In genomic region chr3:30887449-30887848, GRCm38 (mm10) we compare ENCODE assay signal across 20 mouse cellular contexts. TPM values are rescaled to one million over a fixed set of nuclear protein-coding genes. Genes with fewer than 3 reads are reported as not detected.
DNase-seq lines count a peak whose midpoint lies in the region; ATAC-seq and TF ChIP-seq lines count a peak whose summit lies in the region.
"Had no signal": no experiment of that assay in that cellular context is flagged by ENCODE, and none has a peak within 500 bp of the region (broad histone marks: within the 10 kb centered on the region; RNA-seq: fewer than 3 reads in every experiment).

No protein-coding gene starts in this region.

- no peak overlapping the region for H3K4me2 ChIP-seq in intestine, postnatal 0 days (replicated peaks; ENCODE audit: low read depth)
- H3K4me2 ChIP-seq in intestine, embryonic 16.5 days (ENCODE audit: low read depth, low read length), result no peak overlapping the region
- no peak overlapping the region for H3K4me2 ChIP-seq in stomach, postnatal 0 days (replicated peaks; ENCODE audit: low read depth)
- H3K4me2 ChIP-seq: embryonic facial prominence, embryonic 15.5 days; forebrain, embryonic 15.5 days; hindbrain, embryonic 13.5 days had no signal

- ATAC-seq in intestine, postnatal 0 days, result no peak
- ATAC-seq in intestine, embryonic 16.5 days, result no peak
- no peak for ATAC-seq in megakaryocyte, adult 5-6 weeks (ENCODE audit: poor library complexity, severe bottlenecking)
- no peak for ATAC-seq in stomach, postnatal 0 days (ENCODE audit: low FRiP score, low TSS enrichment)
- ATAC-seq: forebrain, embryonic 15.5 days; hindbrain, postnatal 0 days; Patski had no signal

- H3K79me2 ChIP-seq in MEL (ENCODE audit: control insufficient read depth, insufficient read depth, low read length, poor library complexity), result no peaks in the 10 kb centered on the region

- DNase-seq in MEL (ENCODE audit: low read depth, low spot score), result no peak
- DNase-seq in stomach, postnatal 0 days (ENCODE audit: low spot score), result no peak
- DNase-seq in urinary bladder, postnatal 10 days (ENCODE audit: low spot score), result no peak
- DNase-seq: adrenal gland, adult 2 months; adrenal gland, postnatal 25 days; cerebellum, adult 2 months; embryo, embryonic 11 days; gastrocnemius, postnatal 14 days; heart, postnatal 10 days had no signal

- no peaks in the 10 kb centered on the region for H3K9me3 ChIP-seq in intestine, postnatal 0 days (ENCODE audit: control insufficient read depth)
- H3K9me3 ChIP-seq in intestine, embryonic 16.5 days (ENCODE audit: control insufficient read depth, low read length), result no peaks in the 10 kb centered on the region
- no peaks in the 10 kb centered on the region for H3K9me3 ChIP-seq in megakaryocyte, embryonic 14.5 days
- H3K9me3 ChIP-seq in MEL (replicated peaks; ENCODE audit: insufficient read depth, low read length), result no peaks in the 10 kb centered on the region
- H3K9me3 ChIP-seq in stomach, postnatal 0 days (ENCODE audit: control insufficient read depth, low read length), result no peaks in the 10 kb centered on the region
- H3K9me3 ChIP-seq: embryonic facial prominence, embryonic 15.5 days; forebrain, embryonic 15.5 days; hindbrain, embryonic 13.5 days had no signal

- TF ChIP-seq CTCF in intestine, postnatal 0 days (IDR thresholded peaks at IDR 0.05; ENCODE audit: low read depth), result peak; percentile 33; the same call in 1 of the 2 replicates
- peak in 1 of 3 experiments; percentile 6; a peak in 1 of 6 replicates for TF ChIP-seq CTCF in MEL (IDR thresholded peaks at IDR 0.05 in 2 of 3, conservative IDR thresholded peaks at IDR 0.05 in 1 of 3; ENCODE audit: control insufficient read depth in 1 of 3, insufficient read depth in 1 of 3, low read depth in 2 of 3, low read length in 3 of 3, poor library complexity in 1 of 3, severe bottlenecking in 1 of 3)
- peak; percentile 31; the same call in 1 of the 2 replicates for TF ChIP-seq CTCF in stomach, postnatal 0 days (IDR thresholded peaks at IDR 0.05; ENCODE audit: low read depth)

- H3K27me3 ChIP-seq in intestine, postnatal 0 days (replicated peaks; ENCODE audit: control insufficient read depth, insufficient read depth, low read length), result no peaks in the 10 kb centered on the region
- no peaks in the 10 kb centered on the region for H3K27me3 ChIP-seq in intestine, embryonic 16.5 days (replicated peaks; ENCODE audit: control insufficient read depth, insufficient read depth, low read length)
- H3K27me3 ChIP-seq in megakaryocyte, embryonic 14.5 days (replicated peaks), result peaks cover 5% of the 10 kb centered on the region
- no peaks in the 10 kb centered on the region for H3K27me3 ChIP-seq in MEL (ENCODE audit: control insufficient read depth in 1 of 2, insufficient read depth in 2 of 2, low read length in 2 of 2)
- H3K27me3 ChIP-seq in stomach, postnatal 0 days (ENCODE audit: control insufficient read depth, insufficient read depth, low read length), result no peaks in the 10 kb centered on the region
- H3K27me3 ChIP-seq: embryonic facial prominence, embryonic 15.5 days; forebrain, embryonic 15.5 days; hindbrain, embryonic 13.5 days; Patski had no signal

- TF ChIP-seq POLR2A in MEL (IDR thresholded peaks at IDR 0.05; ENCODE audit: control insufficient read depth in 1 of 2, insufficient read depth in 1 of 2, low read depth in 1 of 2, low read length in 2 of 2, poor library complexity in 1 of 2), result no peak

- no peak overlapping the region for H3K9ac ChIP-seq in intestine, postnatal 0 days (ENCODE audit: low read depth, low read length)
- H3K9ac ChIP-seq in intestine, embryonic 16.5 days (ENCODE audit: low read depth, low read length), result no peak overlapping the region
- no peak overlapping the region for H3K9ac ChIP-seq in MEL (ENCODE audit: control insufficient read depth, low read depth, low read length, poor library complexity, severe bottlenecking)
- no peak overlapping the region for H3K9ac ChIP-seq in stomach, postnatal 0 days (ENCODE audit: low read length)
- H3K9ac ChIP-seq: embryonic facial prominence, embryonic 15.5 days; forebrain, embryonic 15.5 days; hindbrain, embryonic 13.5 days had no signal

- WGBS in intestine, postnatal 0 days, result 91% methylated on average over 3 of the region's 3 CpGs
- 86% methylated on average over 3 of the region's 3 CpGs for WGBS in intestine, embryonic 16.5 days
- WGBS in stomach, postnatal 0 days, result 85% methylated on average over 3 of the region's 3 CpGs

- no peak overlapping the region for H3K27ac ChIP-seq in intestine, postnatal 0 days (ENCODE audit: low read depth, low read length)
- H3K27ac ChIP-seq in intestine, embryonic 16.5 days (ENCODE audit: low read length), result no peak overlapping the region
- no peak overlapping the region for H3K27ac ChIP-seq in MEL (ENCODE audit: control insufficient read depth, low read depth, low read length)
- H3K27ac ChIP-seq in stomach, postnatal 0 days (replicated peaks), result no peak overlapping the region
- H3K27ac ChIP-seq: embryonic facial prominence, embryonic 15.5 days; forebrain, embryonic 10.5 days; forebrain, embryonic 15.5 days; hindbrain, embryonic 13.5 days; hindbrain, postnatal 0 days had no signal

- peak; percentile 20 for TF ChIP-seq RAD21 in MEL (IDR thresholded peaks at IDR 0.05; ENCODE audit: low read depth, low read length)

- no peak for TF ChIP-seq EP300 in MEL (IDR thresholded peaks at IDR 0.05; ENCODE audit: low read depth in 1 of 2, low read length in 2 of 2)
- TF ChIP-seq EP300 in stomach, postnatal 0 days (optimal IDR thresholded peaks at IDR 0.05), result no peak

- no peaks in the 10 kb centered on the region for H3K4me1 ChIP-seq in intestine, postnatal 0 days (replicated peaks; ENCODE audit: control insufficient read depth, insufficient read depth, low read length)
- no peaks in the 10 kb centered on the region for H3K4me1 ChIP-seq in intestine, embryonic 16.5 days (ENCODE audit: control insufficient read depth, insufficient read depth, low read length)
- H3K4me1 ChIP-seq in megakaryocyte, embryonic 14.5 days, result no peaks in the 10 kb centered on the region
- H3K4me1 ChIP-seq in MEL (ENCODE audit: control insufficient read depth in 1 of 2, insufficient read depth in 2 of 2, low read length in 2 of 2), result 0 out of 4 replicates have a peak, but pooled peaks cover 0 to 3% of the 10 kb centered on the region in 2 experiments
- H3K4me1 ChIP-seq in stomach, postnatal 0 days (replicated peaks; ENCODE audit: control insufficient read depth, insufficient read depth), result no peaks in the 10 kb centered on the region
- H3K4me1 ChIP-seq: embryonic facial prominence, embryonic 15.5 days; forebrain, embryonic 15.5 days; hindbrain, embryonic 13.5 days had no signal

- H3K4me3 ChIP-seq in intestine, postnatal 0 days (ENCODE audit: low read depth, low read length), result no peak overlapping the region
- no peak overlapping the region for H3K4me3 ChIP-seq in intestine, embryonic 16.5 days (ENCODE audit: low read length)
- peak overlapping the region; percentile 23 for H3K4me3 ChIP-seq in megakaryocyte, embryonic 14.5 days (replicated peaks)
- no peak overlapping the region for H3K4me3 ChIP-seq in MEL (ENCODE audit: control insufficient read depth in 1 of 2, insufficient read depth in 1 of 2, low read depth in 2 of 2, low read length in 2 of 2)
- no peak overlapping the region for H3K4me3 ChIP-seq in stomach, postnatal 0 days (ENCODE audit: low read depth, low read length)
- H3K4me3 ChIP-seq: embryonic facial prominence, embryonic 15.5 days; erythroblast, embryonic 14.5 days; forebrain, embryonic 10.5 days; forebrain, embryonic 15.5 days; hindbrain, embryonic 13.5 days had no signal

- H3K36me3 ChIP-seq in intestine, postnatal 0 days (ENCODE audit: control insufficient read depth, insufficient read depth), result no peaks in the 10 kb centered on the region
- H3K36me3 ChIP-seq in intestine, embryonic 16.5 days (ENCODE audit: control insufficient read depth, insufficient read depth, low read length), result no peaks in the 10 kb centered on the region
- peaks cover 8% of the 10 kb centered on the region for H3K36me3 ChIP-seq in megakaryocyte, embryonic 14.5 days (replicated peaks; ENCODE audit: low read length)
- H3K36me3 ChIP-seq in MEL (ENCODE audit: control insufficient read depth in 1 of 2, insufficient read depth in 2 of 2, low read length in 2 of 2), result no peaks in the 10 kb centered on the region
- H3K36me3 ChIP-seq in stomach, postnatal 0 days (ENCODE audit: control insufficient read depth, insufficient read depth, low read length), result no peaks in the 10 kb centered on the region
- H3K36me3 ChIP-seq: embryonic facial prominence, embryonic 15.5 days; forebrain, embryonic 10.5 days had no signal

TF ChIP-seq in MEL, 35 proteins besides CTCF, POLR2A, EP300 and RAD21:
- peak; percentile 18; the same call in 1 of the 2 replicates for TF ChIP-seq SMC3 (IDR thresholded peaks at IDR 0.05; ENCODE audit: low read depth, low read length)
- no peak for TF ChIP-seq POLR2AphosphoS2 (IDR thresholded peaks at IDR 0.05; ENCODE audit: low read length)

RNA-seq across cellular contexts. Expression of gene Gpr160, which starts 31.7 kb away (rescaled TPM):
- 12.8 and 14.4 TPM in 2 replicates for polyA plus RNA-seq in intestine, postnatal 0 days (2015; fragmentation: Nextera tagmentation; extraction: Ambion mirVana)
- polyA plus RNA-seq in intestine, embryonic 16.5 days (2015; fragmentation: Nextera tagmentation; extraction: Ambion mirVana), result 12.0 and 12.8 TPM in 2 replicates
- not detected in 2 replicates for polyA plus RNA-seq in megakaryocyte, embryonic 14.5 days (2012; ENCODE audit: insufficient read depth, low replicate concordance)
- total RNA-seq in megakaryocyte, adult 5-6 weeks (2015), result 93.1 and 109 TPM in 2 replicates
- 59.0 and 73.8 TPM in 2 replicates for total RNA-seq in megakaryocyte, adult 5-6 weeks (2017)
- total RNA-seq in MEL (2012; rRNA removed), result not detected in 2 replicates
- under 1 TPM in 1 of 2 experiments, not detected in 1; 0.17 TPM for polyA plus RNA-seq in MEL (2012; ENCODE audit: insufficient read depth in 1 of 2, insufficient read length in 2 of 2, low read depth in 1 of 2, low replicate concordance in 2 of 2, missing spikeins in 1 of 2)
- 21.2 and 21.5 TPM in 2 replicates for polyA plus RNA-seq in stomach, postnatal 0 days (2015; fragmentation: Nextera tagmentation; extraction: Ambion mirVana)

Comparison
In these comparisons a context has a peak if more than half of its experiments do, and no peak if none do; other contexts are left out.
1. RNA of gene Gpr160, which starts 31.7 kb away (polyA plus RNA-seq): 21.2 to 21.5 TPM in stomach, postnatal 0 days, 12.8 to 14.4 TPM in intestine, postnatal 0 days and 12.0 to 12.8 TPM in intestine, embryonic 16.5 days; 0.17 TPM in MEL and not detected in megakaryocyte, embryonic 14.5 days; every median in the first group is over 10 times any median in the second.